Mouse (Mus musculus): ENCODE measurements around the gene C9orf72. TPM values are rescaled to one million over a fixed set of nuclear protein-coding genes. Genes with fewer than 3 reads are reported as not detected.

The C9orf72 gene
- polyA plus RNA-seq, 1 experiment from 2014 or later, result 11.6 TPM

DNA sequence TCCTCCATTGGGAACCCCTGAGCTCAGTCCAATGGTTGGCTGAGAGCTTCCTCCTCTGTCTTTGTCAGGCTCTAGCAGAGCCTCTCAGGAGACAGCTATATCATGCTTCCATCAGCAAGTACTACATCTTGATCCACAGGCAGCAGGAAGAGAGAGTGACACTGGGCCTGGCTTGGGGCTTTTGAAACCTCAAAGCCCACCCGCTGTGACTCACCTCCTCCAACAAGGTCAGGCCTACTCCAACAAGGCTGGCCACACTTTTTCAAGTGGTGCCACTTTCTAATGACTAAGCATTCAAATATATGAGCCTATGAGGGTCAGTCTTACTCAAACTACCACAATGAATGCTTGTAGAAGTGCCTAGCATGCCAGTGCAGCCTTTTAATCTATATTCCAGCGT lies 53.5 kb downstream of the C9orf72 start:
- no peaks in the 10 kb centered on the region for H3K36me3 ChIP-seq
- no peak overlapping the region for H3K4me3 ChIP-seq (replicated peaks)
- H3K27me3 ChIP-seq, result no peaks in the 10 kb centered on the region
- WGBS, result 89% methylated on average over 2 of the region's 2 CpGs
- H3K4me2 ChIP-seq, result no peak overlapping the region
- no peaks in the 10 kb centered on the region for H3K9me3 ChIP-seq (replicated peaks)
- 0 out of 2 replicates have a peak, but pooled peaks cover 2% of the 10 kb centered on the region for H3K4me1 ChIP-seq
- ATAC-seq (replicated peaks; ENCODE audit: low FRiP score), result no peak
- no peak overlapping the region for H3K27ac ChIP-seq
- no peak overlapping the region for H3K9ac ChIP-seq

DNA sequence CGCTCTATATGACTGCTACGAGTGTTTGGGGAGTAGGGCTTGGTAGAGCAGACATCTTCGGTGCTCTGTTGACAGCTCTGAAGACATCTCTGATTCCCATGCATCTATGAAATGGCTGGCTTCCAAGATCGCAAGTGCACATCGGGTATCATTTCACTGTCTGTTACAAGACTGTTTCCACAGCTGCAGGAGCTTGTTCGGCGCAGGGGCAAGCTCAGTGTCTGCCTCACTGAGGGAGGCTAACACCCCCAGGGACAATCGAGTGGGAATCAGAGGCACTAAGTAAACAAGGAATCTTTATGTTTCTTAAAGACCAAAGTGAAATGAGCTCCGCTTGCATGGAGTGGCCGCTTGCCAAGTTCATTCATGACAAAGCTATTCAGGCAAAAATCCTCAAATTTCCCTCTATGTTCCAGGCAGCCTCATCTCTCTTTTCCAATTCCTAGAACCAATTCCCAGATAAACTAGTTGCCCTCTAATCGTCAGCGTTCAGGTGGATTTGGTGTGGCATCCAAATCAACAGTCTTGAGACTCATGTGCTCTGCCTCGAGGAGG lies 56.3 kb downstream of the C9orf72 start:
- 60% methylated on average over 13 of the region's 13 CpGs for WGBS
- H3K27me3 ChIP-seq, result no peaks in the 10 kb centered on the region
- H3K4me1 ChIP-seq, result 0 out of 2 replicates have a peak, but pooled peaks cover 2% of the 10 kb centered on the region
- no peak overlapping the region for H3K4me2 ChIP-seq
- no peaks in the 10 kb centered on the region for H3K9me3 ChIP-seq (replicated peaks)
- H3K9ac ChIP-seq, result no peak overlapping the region
- H3K27ac ChIP-seq, result no peak overlapping the region
- H3K36me3 ChIP-seq, result no peaks in the 10 kb centered on the region
- no peak for ATAC-seq (replicated peaks; ENCODE audit: low FRiP score)
- H3K4me3 ChIP-seq (replicated peaks), result no peak overlapping the region

DNA sequence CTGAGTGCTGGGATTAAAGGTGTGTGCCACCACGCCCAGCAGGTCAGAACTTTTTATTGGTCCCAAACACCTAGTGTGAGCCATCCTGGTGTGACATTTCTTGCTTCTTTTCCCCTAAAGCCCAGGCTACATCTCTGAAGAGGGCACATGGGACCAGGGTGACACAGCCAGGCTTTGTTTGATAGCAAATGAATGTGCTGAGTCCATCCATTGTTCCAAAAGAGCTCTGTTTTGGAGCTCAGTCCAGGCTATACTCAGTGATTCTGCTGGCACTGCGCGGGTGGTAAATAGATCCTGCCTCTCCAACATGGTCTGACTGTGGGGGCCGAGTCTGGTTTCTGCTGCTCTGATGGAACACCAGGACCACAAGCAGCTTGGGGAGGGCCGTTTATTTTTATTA lies 58.1 kb downstream of the C9orf72 start:
- Histone ChIP-seq H3K36me3 (no peaks in the 10 kb centered on the region), H3K27ac (no peak overlapping the region), H3K4me3 (replicated peaks) (no peak overlapping the region), H3K4me1 (0 out of 2 replicates have a peak, but pooled peaks cover 2% of the 10 kb centered on the region), H3K9ac (no peak overlapping the region), H3K27me3 (no peaks in the 10 kb centered on the region), H3K4me2 (no peak overlapping the region), H3K9me3 (replicated peaks) (no peaks in the 10 kb centered on the region)
- no peak for ATAC-seq (replicated peaks; ENCODE audit: low FRiP score)
- WGBS, result 67% methylated on average over 5 of the region's 5 CpGs

DNA sequence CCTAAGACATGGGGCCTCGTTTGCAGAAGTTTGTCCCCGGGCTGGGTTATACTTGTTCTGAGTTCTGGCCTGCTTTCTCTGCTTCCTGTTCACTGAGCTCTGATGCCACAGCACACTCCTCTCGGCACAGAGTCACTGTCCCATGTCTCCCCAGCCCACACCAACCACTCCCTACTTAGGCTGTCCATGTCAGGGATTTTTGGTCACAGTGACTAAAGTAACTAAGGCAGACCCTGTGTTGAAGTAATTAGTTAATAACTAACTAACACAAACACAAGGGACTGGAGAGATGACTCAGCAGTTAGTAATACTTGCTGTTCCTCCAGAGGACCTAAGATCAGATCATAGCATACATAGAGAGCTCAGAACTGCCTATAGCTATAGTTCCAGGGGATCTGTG lies 60.0 kb downstream of the C9orf72 start:
- Histone ChIP-seq H3K4me2 (no peak overlapping the region), H3K4me1 (0 out of 2 replicates have a peak, but pooled peaks cover 2% of the 10 kb centered on the region), H3K36me3 (no peaks in the 10 kb centered on the region), H3K9me3 (replicated peaks) (no peaks in the 10 kb centered on the region), H3K27me3 (no peaks in the 10 kb centered on the region), H3K9ac (no peak overlapping the region), H3K4me3 (replicated peaks) (no peak overlapping the region), H3K27ac (peak overlapping the region; percentile 41; the same call in 1 of the 2 replicates)
- WGBS, result 71% methylated on average over 3 of the region's 3 CpGs
- peak; percentile 88 for ATAC-seq (replicated peaks; ENCODE audit: low FRiP score)

DNA sequence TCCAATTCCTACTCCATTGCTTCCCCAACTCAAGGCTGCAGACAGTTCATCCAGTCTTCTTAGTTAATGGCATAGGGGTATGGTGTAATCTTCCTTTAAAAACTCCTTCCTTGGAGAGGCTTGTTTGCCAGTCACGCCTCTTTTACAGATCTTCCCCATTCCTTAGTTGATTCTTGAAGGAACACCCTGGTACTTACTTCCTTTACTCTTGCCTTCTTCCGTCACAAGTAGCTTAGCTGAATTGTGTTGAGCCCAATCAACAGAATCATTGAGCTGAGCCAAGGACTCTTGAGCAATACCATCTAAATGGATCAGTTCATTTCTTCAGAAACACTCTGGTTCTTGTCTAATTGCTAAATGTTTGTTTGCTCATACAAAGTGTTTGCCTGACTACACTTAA lies 60.7 kb downstream of the C9orf72 start:
- no peaks in the 10 kb centered on the region for H3K36me3 ChIP-seq
- no peaks in the 10 kb centered on the region for H3K9me3 ChIP-seq (replicated peaks)
- H3K4me1 ChIP-seq, result 0 out of 2 replicates have a peak, but pooled peaks cover 2% of the 10 kb centered on the region
- H3K4me3 ChIP-seq (replicated peaks), result no peak overlapping the region
- no peak overlapping the region for H3K4me2 ChIP-seq
- ATAC-seq (replicated peaks; ENCODE audit: low FRiP score), result no peak
- no peaks in the 10 kb centered on the region for H3K27me3 ChIP-seq
- no peak overlapping the region for H3K27ac ChIP-seq
- WGBS, result 90% methylated on average over 2 of the region's 2 CpGs
- no peak overlapping the region for H3K9ac ChIP-seq

DNA sequence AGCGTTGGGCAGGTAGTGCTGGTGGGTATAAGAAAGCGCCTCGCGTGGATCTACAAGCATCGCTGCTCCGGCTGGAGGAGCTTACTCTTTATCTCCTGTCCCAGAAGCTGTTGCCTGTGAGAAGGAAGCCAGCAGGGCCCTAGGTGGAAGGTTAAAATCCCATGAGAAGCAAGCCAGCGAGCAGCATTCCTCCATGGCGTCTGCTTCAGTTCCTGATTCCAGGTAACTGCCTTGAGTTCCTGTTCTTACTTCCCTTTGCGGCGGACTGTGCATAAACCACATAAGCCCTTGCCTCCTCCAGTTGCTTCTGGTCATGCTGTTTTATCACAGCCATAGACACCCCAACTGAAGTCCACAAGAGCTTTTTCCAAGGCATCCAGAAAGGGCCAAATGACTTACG lies 68.2 kb downstream of the C9orf72 start:
- Histone ChIP-seq H3K4me3 (replicated peaks) (no peak overlapping the region), H3K27ac (no peak overlapping the region), H3K9me3 (replicated peaks) (no peaks in the 10 kb centered on the region), H3K36me3 (no peaks in the 10 kb centered on the region), H3K4me1 (peaks cover 20% of the 10 kb centered on the region), H3K27me3 (0 out of 2 replicates have a peak, but pooled peaks cover 6% of the 10 kb centered on the region), H3K9ac (no peak overlapping the region), H3K4me2 (peak overlapping the region; percentile 94; the same call in 1 of the 2 replicates)
- no peak for ATAC-seq (replicated peaks; ENCODE audit: low FRiP score)
- 62% methylated on average over 11 of the region's 11 CpGs for WGBS

DNA sequence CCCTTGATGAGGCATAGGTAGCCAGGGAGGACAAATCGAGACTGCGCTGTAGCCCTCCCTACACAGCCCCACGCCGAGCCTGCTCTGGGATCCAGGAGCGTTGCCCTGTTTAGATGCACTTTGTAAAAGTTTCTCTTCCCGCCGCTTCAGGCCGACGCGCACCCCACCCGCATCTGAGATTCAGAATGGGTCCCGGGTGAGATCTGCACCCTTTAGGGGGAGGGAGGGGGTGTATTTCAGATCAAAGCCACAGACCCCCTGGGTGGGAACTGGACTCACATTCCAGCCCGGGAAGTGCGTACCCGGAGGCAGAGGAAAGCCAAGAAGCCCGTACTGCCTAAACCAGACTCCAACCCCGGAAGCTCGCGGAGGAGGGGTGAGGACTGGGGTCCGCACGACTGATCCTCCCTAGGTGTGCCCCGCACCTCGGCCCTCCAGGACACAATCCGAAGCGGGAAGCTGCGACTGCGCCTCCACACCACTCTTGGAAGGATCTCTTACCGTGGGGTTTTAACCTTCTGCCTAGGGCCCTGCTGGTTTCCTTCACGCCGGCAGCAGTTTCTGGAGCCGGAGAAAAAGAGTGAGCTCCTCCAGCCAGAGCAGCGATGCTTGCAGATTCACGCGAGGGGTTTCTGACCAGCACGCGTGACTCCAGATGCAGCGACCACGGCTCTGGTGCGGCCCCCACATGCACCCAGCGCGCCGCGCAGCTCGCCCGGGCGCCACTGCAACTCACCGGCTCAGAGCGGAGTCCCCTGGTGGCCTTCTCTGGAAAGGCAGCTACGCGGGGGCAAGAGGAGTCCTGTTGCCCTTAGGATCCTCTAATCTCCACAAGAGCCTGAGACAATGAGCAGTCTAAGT lies 69.0 kb downstream of the C9orf72 start, which contains the start of gene Mob3b:
Gene Mob3b (minus strand): TSS at position 734 of the 861 bp plus-strand sequence.
- H3K9me3 ChIP-seq (replicated peaks), result no peaks in the 10 kb centered on the region
- H3K27ac ChIP-seq, result peak within 1 kb of the TSS; percentile 88
- H3K4me1 ChIP-seq, result peaks cover 20% of the 10 kb centered on the region
- peak within 1 kb of the TSS; percentile 94 for H3K4me2 ChIP-seq
- WGBS, result under 1% methylated on average over 50 of the region's 50 CpGs
- no peaks in the 10 kb centered on the region for H3K36me3 ChIP-seq
- H3K27me3 ChIP-seq, result 0 out of 2 replicates have a peak, but pooled peaks cover 6% of the 10 kb centered on the region
- H3K9ac ChIP-seq, result peak within 1 kb of the TSS; percentile 76
- H3K4me3 ChIP-seq (replicated peaks), result peak within 1 kb of the TSS; percentile 68
- ATAC-seq (replicated peaks; ENCODE audit: low FRiP score), result peak; percentile 85

DNA sequence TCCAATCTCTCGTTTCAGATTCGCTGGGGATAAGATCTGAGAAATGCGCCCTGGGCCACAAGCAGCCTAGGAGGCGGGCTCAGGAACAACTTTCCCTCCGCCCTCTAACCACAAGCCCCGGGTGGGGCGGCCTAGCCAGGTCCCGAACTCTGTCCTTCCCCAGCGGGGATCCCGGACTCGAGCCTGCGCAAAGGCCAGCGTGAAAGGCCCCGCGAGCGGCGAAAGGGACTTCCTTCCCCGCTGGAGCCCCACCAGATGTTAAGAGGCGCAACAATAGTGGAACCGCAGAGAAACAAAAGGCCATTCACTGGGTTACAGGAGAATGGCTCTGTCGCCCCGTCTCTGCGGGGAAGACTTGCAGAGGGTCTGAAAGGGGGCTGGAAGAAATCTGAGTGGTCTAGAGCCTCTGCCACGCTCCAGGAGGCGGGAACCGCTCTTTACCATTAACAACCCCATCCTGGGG lies 69.8 kb downstream of the C9orf72 start:
- Histone ChIP-seq H3K9me3 (replicated peaks) (no peaks in the 10 kb centered on the region), H3K27ac (peak overlapping the region; percentile 88), H3K36me3 (no peaks in the 10 kb centered on the region), H3K4me1 (peaks cover 20% of the 10 kb centered on the region), H3K4me3 (replicated peaks) (peak overlapping the region; percentile 68), H3K27me3 (0 out of 2 replicates have a peak, but pooled peaks cover 6% of the 10 kb centered on the region), H3K9ac (peak overlapping the region; percentile 76), H3K4me2 (peak overlapping the region; percentile 94)
- ATAC-seq (replicated peaks; ENCODE audit: low FRiP score), result peak; percentile 71
- under 1% methylated on average over 26 of the region's 26 CpGs for WGBS

DNA sequence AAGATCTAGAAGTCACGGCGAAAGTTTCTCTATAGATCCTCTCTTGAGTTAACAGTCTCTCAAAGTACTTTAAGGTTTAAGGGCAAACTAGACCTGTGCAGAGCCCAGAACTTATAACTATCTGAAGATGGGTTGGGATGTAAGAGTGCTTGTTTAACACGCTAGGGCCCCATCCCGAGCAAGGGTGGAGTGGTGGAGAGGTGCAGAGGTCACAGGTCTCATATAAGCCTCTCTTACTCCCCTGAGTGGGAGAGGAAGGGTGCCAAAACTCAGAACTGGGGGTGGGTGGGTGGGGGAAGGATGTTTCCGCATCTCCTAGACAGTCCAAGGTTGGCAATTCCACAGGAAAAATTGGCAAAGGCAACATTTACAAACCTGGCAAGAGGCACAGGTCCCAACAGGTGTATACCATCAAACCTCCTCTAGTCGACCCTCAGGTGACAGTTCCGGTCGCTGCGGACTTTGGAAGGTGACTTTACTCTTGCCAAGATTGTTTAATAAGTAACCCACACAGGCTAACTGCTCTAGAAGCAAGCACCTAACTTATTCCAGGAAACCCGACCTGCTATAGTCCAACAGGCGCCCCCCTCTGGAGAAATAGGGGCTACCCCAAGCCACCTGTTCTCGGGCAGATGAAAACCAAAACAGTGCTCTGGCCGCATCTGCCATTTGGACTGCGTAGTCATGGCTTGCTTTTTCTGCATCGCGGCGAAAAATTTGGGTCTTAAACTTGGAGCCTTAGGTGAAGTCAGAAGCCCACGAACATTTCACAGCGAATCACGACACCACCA lies 70.6 kb downstream of the C9orf72 start:
- Histone ChIP-seq H3K4me3 (replicated peaks) (peak overlapping the region; percentile 68), H3K9ac (peak overlapping the region; percentile 76), H3K4me1 (peaks cover 20% of the 10 kb centered on the region), H3K27ac (peak overlapping the region; percentile 88), H3K36me3 (no peaks in the 10 kb centered on the region), H3K4me2 (peak overlapping the region; percentile 94), H3K27me3 (0 out of 2 replicates have a peak, but pooled peaks cover 6% of the 10 kb centered on the region), H3K9me3 (replicated peaks) (no peaks in the 10 kb centered on the region)
- 18% methylated on average over 20 of the region's 20 CpGs for WGBS
- ATAC-seq (replicated peaks; ENCODE audit: low FRiP score), result peak; percentile 67

DNA sequence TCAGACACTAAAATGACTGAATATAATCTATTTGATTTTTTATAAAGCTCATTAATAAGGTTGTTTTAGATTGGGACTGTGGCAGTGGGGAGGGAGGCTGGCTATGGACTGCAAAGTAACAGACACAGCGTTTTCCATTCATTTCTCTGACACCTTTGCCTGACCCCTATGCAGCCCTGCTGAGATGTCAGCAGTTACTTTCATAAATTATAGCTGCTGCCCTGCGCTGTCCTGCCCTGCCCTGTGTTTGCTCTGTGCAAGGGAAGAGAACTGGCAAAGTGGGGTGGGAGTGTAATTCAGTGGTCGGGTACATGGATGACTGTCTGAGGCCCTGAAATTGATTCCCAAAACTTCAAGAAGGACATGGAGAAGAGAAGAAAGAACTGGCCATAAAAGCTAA lies 71.9 kb downstream of the C9orf72 start:
- no peaks in the 10 kb centered on the region for H3K9me3 ChIP-seq (replicated peaks)
- ATAC-seq (replicated peaks; ENCODE audit: low FRiP score), result no peak
- no peaks in the 10 kb centered on the region for H3K36me3 ChIP-seq
- no peak overlapping the region for H3K27ac ChIP-seq
- no peak overlapping the region for H3K4me2 ChIP-seq
- H3K4me3 ChIP-seq (replicated peaks), result no peak overlapping the region
- 0 out of 2 replicates have a peak, but pooled peaks cover 6% of the 10 kb centered on the region for H3K27me3 ChIP-seq
- H3K9ac ChIP-seq, result no peak overlapping the region
- WGBS, result 28% methylated on average over 3 of the region's 3 CpGs
- peaks cover 20% of the 10 kb centered on the region for H3K4me1 ChIP-seq

DNA sequence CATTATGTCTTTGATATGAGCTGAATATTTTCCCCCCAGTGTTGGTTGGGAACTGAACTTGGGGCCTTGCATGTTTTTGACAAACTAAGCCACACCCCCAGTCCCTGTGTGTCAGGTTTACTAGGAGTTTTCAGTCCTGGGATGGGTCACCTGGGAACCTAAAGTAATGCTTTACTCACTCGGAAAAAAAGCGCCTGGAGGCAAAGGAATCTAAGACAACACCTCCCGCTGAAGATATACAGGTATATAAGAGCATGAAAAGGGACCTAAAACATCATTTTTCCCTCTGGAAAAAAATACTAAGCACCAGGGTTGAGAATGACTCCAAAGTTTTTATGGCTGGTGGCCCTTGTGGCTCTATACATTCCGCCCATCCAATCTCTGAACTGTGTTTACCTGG lies 74.2 kb downstream of the C9orf72 start, which contains the start of gene Ifnk:
Gene Ifnk (plus strand): TSS at position 301 of the 400 bp plus-strand sequence.
- peaks cover 17% of the 10 kb centered on the region for H3K4me1 ChIP-seq
- no peaks in the 10 kb centered on the region for H3K9me3 ChIP-seq (replicated peaks)
- H3K4me3 ChIP-seq (replicated peaks), result no peak within 1 kb of the TSS
- H3K9ac ChIP-seq, result no peak within 1 kb of the TSS
- H3K27me3 ChIP-seq, result no peaks in the 10 kb centered on the region
- no peak within 1 kb of the TSS for H3K27ac ChIP-seq
- no peak within 1 kb of the TSS for H3K4me2 ChIP-seq
- no peaks in the 10 kb centered on the region for H3K36me3 ChIP-seq
- WGBS, result 85% methylated on average over 4 of the region's 4 CpGs
- ATAC-seq (replicated peaks; ENCODE audit: low FRiP score), result no peak
